Mouse (Mus musculus) neural tube, embryonic 12.5 days (tissue): ENCODE results near the gene Ifna2. TPM values are rescaled to one million over a fixed set of nuclear protein-coding genes. Genes with fewer than 3 reads are reported as not detected.

Experiments used
- ATAC-seq: fragments of 200-750 bp; cut with Nextera tagmentation; 2 replicates; pipeline ENCODE4 v1.8.0; 2017; ENCODE audit warnings: low read depth, mild to moderate bottlenecking, moderate TSS enrichment, moderate library complexity; ENCODE audit not compliant: low FRiP score
- H3K27ac ChIP-seq: fragments of 300-500 bp; sonication (generic); 2 replicates; pipeline ENCODE4 v1.5.1; 2016
- H3K27me3 ChIP-seq: fragments of 300-500 bp; sonication (generic); replicated peaks from 2 replicates; pipeline ENCODE4 v1.6.1; 2016; ENCODE audit warnings: mild to moderate bottlenecking
- H3K36me3 ChIP-seq: fragments of 300-500 bp; sonication (generic); 2 replicates; pipeline ENCODE4 v1.6.1; 2016; ENCODE audit warnings: mild to moderate bottlenecking
- H3K4me1 ChIP-seq: fragments of 300-500 bp; sonication (generic); 2 replicates; pipeline ENCODE4 v1.6.1; 2016
- H3K4me2 ChIP-seq: fragments of 300-500 bp; sonication (generic); replicated peaks from 2 replicates; pipeline ENCODE4 v1.6.1; 2016; ENCODE audit warnings: mild to moderate bottlenecking
- H3K4me3 ChIP-seq: fragments of 300-500 bp; sonication (generic); 2 replicates; pipeline ENCODE4 v1.5.1; 2016
- H3K9ac ChIP-seq: fragments of 300-500 bp; sonication (generic); 2 replicates; pipeline ENCODE4 v1.6.1; 2016; ENCODE audit warnings: mild to moderate bottlenecking
- H3K9me3 ChIP-seq: fragments of 300-500 bp; sonication (generic); 2 replicates; pipeline ENCODE4 v1.6.1; 2016; ENCODE audit warnings: mild to moderate bottlenecking
- WGBS: fragments of 180-500 bp; shearing (Covaris S2); methylation state at CpG from one replicate; pipeline ENCODE4 v1.1.7; 2016; 5-methylcytosine and 5-hydroxymethylcytosine counted together
- polyA plus RNA-seq: library from polyadenylated mRNA; unstranded; fragments of >200 nt; fragmentation: Nextera tagmentation; extraction: Ambion mirVana; gene quantifications from 2 replicates; pipeline ENCODE4 v1.2.1, GENCODE M21; 2016

Ifna2 gene
- polyA plus RNA-seq, 1 experiment from 2014 or later, result not detected

DNA sequence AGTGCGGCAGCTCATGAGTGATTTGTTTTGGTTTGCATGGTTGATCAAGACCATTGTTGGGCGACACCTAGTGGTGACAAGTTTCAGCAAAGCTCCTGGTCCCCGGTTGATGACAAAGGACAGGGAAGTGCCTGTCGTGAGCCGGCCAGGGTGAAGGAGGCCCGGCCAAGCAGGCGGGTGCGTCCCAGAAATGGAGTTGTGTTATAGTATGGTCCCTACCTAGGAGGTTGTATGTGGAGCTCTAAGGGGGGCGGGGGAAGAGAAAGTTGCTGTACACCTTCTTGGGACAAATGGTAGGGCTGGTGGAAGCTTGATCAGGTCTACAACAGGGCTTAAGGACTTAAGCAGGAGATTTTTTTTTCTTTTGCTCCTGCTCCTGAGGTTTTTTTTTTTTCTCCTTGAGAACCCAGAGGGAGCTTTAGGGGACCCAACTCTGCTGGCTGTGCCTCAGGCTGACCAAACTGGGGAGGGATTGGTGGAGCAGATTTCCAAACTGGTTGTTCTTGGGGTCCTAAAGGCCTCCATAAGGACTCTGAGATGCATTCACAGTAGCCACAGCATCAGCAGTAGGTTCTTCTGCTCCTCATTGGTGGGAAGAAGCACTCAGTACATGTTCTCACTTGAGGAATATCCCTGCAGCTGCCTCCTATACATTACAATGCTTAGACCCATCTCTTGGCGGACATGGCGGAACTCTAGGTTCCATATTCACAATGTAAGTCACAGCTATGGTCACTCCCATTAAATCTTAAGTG, 42.5 kb downstream of the Ifna2 start:
- whole genome bisulfite sequencing, result 14% methylated on average over 11 of the region's 11 CpGs
- Histone ChIP-seq H3K4me3 (no peak overlapping the region), H3K4me1 (no peaks in the 10 kb centered on the region), H3K36me3 (no peaks in the 10 kb centered on the region), H3K9me3 (no peaks in the 10 kb centered on the region), H3K27me3 (no peaks in the 10 kb centered on the region), H3K4me2 (peak overlapping the region; percentile 40), H3K27ac (no peak overlapping the region), H3K9ac (no peak overlapping the region)
- peak; percentile 92 for ATAC-seq

- Histone ChIP-seq H3K27me3 (no peaks in the 10 kb centered on the region), H3K4me1 (no peaks in the 10 kb centered on the region), H3K4me2 (peak overlapping the region; percentile 40), H3K36me3 (no peaks in the 10 kb centered on the region), H3K4me3 (no peak overlapping the region), H3K9ac (no peak overlapping the region), H3K9me3 (no peaks in the 10 kb centered on the region), H3K27ac (no peak overlapping the region)
- ATAC-seq, result no peak
- 64% methylated on average over 8 of the region's 8 CpGs for WGBS
These were observed 43.0 kb downstream of the Ifna2 start for GRCm38 (mm10) chr4:88640704-88641076.

DNA sequence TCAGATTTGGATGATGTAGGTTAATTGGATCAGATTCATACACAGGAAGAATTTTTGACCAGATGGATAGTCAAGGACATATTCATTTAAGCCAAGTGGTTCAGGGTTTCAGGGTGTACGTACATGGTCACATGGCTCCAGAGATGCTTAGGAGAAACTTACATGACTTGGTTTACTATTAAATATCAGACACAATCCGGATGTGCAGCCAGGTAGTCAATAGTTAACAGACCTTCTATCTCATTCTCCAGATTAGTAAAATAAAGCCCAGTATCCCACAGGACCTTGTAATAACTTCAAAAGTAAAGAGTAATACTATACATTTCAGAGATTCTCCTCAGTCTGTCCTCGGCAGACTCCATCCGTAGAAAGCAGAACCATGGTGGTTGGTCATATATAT, 49.4 kb downstream of the Ifna2 start, which contains the start of gene C87499:
Gene C87499 (minus strand): TSS at position 101 of the 400 bp plus-strand sequence.
- 93% methylated on average over 4 of the region's 4 CpGs for WGBS

More for the DNA sequence above, 49.4 kb downstream of the Ifna2 start, which contains the start of gene C87499:
- no peaks in the 10 kb centered on the region for H3K36me3 ChIP-seq
- H3K4me3 ChIP-seq, result no peak within 1 kb of the TSS
- H3K4me1 ChIP-seq, result no peaks in the 10 kb centered on the region
- no peak within 1 kb of the TSS for H3K9ac ChIP-seq
- H3K4me2 ChIP-seq, result no peak within 1 kb of the TSS
- H3K27ac ChIP-seq, result no peak within 1 kb of the TSS
- H3K27me3 ChIP-seq, result no peaks in the 10 kb centered on the region
- no peak for ATAC-seq
- no peaks in the 10 kb centered on the region for H3K9me3 ChIP-seq

Other genes with a start within 250 kb of the Ifna2 start
- gene Hacd4, start 245.0 kb downstream of the Ifna2 start, polyA plus RNA-seq, result 2.6 and 3.8 TPM in 2 replicates
- gene Ifnb1, start 161.1 kb downstream of the Ifna2 start, polyA plus RNA-seq, result not detected in 2 replicates
- gene Ifna15, start 125.7 kb downstream of the Ifna2 start, polyA plus RNA-seq, result not detected in 2 replicates
- not detected in 2 replicates for gene Ifna14, start 112.1 kb downstream of the Ifna2 start, polyA plus RNA-seq
- gene Ifna9, start 91.5 kb downstream of the Ifna2 start, polyA plus RNA-seq, result not detected in 2 replicates
- gene Ifna12, start 80.5 kb downstream of the Ifna2 start, polyA plus RNA-seq, result not detected in 2 replicates
- gene C87499, start 49.5 kb downstream of the Ifna2 start, polyA plus RNA-seq, result not detected in 2 replicates
- gene Ifna13, start 39.5 kb downstream of the Ifna2 start, polyA plus RNA-seq, result not detected in 2 replicates
- gene Ifna16, start 7.0 kb downstream of the Ifna2 start, polyA plus RNA-seq, result not detected in 2 replicates
- gene Ifnab, start 7.4 kb upstream of the Ifna2 start, polyA plus RNA-seq, result not detected in 2 replicates
- gene Gm26566, start 37.9 kb upstream of the Ifna2 start, polyA plus RNA-seq, result 1.6 and 2.0 TPM in 2 replicates
- gene Klhl9, start 38.6 kb upstream of the Ifna2 start, polyA plus RNA-seq, result 127 and 132 TPM in 2 replicates
- not detected in 2 replicates for gene Gm13271, start 71.0 kb upstream of the Ifna2 start, polyA plus RNA-seq
- 0.32 and 0.46 TPM in 2 replicates for gene Gm13283, start 76.2 kb upstream of the Ifna2 start, polyA plus RNA-seq
- 0.22 TPM in 1 of 2 replicates, not detected in the other for gene Gm13290, start 89.9 kb upstream of the Ifna2 start, polyA plus RNA-seq
- gene Gm13289, start 93.0 kb upstream of the Ifna2 start, polyA plus RNA-seq, result not detected in 2 replicates
- not detected in 2 replicates for gene Gm13272, start 95.9 kb upstream of the Ifna2 start, polyA plus RNA-seq
- not detected in 2 replicates for gene Ifnz, start 98.2 kb upstream of the Ifna2 start, polyA plus RNA-seq
- gene Gm13276, start 101.8 kb upstream of the Ifna2 start, polyA plus RNA-seq, result not detected in 2 replicates
- not detected in 2 replicates for gene Gm13277, start 104.7 kb upstream of the Ifna2 start, polyA plus RNA-seq
- gene Gm13278, start 107.6 kb upstream of the Ifna2 start, polyA plus RNA-seq, result not detected in 2 replicates
- not detected in 2 replicates for gene Gm13275, start 110.6 kb upstream of the Ifna2 start, polyA plus RNA-seq
- not detected in 2 replicates for gene Gm13279, start 113.5 kb upstream of the Ifna2 start, polyA plus RNA-seq
- gene Gm13285, start 115.8 kb upstream of the Ifna2 start, polyA plus RNA-seq, result 0.58 and 0.77 TPM in 2 replicates
- gene Gm13287, start 119.3 kb upstream of the Ifna2 start, polyA plus RNA-seq, result not detected in 2 replicates
- gene Gm13288, start 121.6 kb upstream of the Ifna2 start, polyA plus RNA-seq, result not detected in 2 replicates
- gene Ifna7, start 132.3 kb upstream of the Ifna2 start, polyA plus RNA-seq, result not detected in 2 replicates
- not detected in 2 replicates for gene Ifna11, start 136.0 kb upstream of the Ifna2 start, polyA plus RNA-seq
- gene Ifna6, start 143.5 kb upstream of the Ifna2 start, polyA plus RNA-seq, result not detected in 2 replicates
- not detected in 2 replicates for gene Ifna5, start 151.6 kb upstream of the Ifna2 start, polyA plus RNA-seq
- gene Ifna4, start 157.9 kb upstream of the Ifna2 start, polyA plus RNA-seq, result not detected in 2 replicates
- gene Ifna1, start 166.2 kb upstream of the Ifna2 start, polyA plus RNA-seq, result not detected in 2 replicates
- gene Ifne, start 196.3 kb upstream of the Ifna2 start, polyA plus RNA-seq, result not detected in 2 replicates